Mouse (Mus musculus) heart, adult 9 months (tissue): ENCODE results near the gene Usp5.

ENCODE experiments used
- DNase-seq, 2 experiments: peaks; one replicate each; pipeline ENCODE4 v3.0.0; 2022; ENCODE audit warnings: low spot score in 2 of 2

The Usp5 gene

DNA sequence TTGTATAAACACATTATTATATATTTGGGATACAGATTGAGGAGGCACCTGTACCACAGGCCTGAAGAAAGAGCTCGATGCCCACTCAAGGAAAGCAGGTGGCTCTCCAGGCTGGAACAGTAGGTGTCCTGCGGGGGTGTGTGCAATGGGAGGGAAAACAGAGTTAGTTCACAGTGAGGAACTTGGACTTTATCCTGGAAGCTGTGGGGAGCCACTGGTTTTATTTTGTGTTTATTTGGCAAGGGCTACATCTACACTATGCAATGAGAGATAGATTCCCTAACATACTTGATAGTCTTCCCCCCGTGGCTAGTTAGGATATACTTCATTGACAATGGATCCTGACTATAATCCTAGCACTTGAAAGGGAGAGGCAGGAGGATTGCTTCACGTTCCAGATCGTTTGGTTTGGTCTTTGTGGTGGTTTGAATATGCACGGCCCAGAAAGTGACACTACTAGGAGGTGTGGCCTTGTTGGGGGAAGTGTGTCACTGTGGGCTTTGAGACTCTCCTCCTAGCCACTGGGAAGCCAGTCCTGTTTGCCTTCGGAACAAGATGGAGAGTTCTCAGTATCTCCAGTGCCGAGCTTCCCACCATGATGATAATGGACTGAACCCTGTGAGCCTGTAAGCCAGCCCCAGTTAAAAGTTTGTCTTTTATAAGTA, 42.4 kb downstream of the Usp5 start:
- DNase-seq, result no peak

GRCm38 (mm10) chr6:124782436-124782835, 46.8 kb downstream of the Usp5 start:
- DNase-seq, result peak; percentile 23 to 34

- DNase-seq, result no peak
Observed at GRCm38 (mm10) chr6:124780917-124781316, 48.4 kb downstream of the Usp5 start.

GRCm38 (mm10) chr6:124779984-124780416, 49.3 kb downstream of the Usp5 start:
- no peak for DNase-seq

GRCm38 (mm10) chr6:124779222-124779983, 49.9 kb downstream of the Usp5 start, which contains the start of gene Lrrc23:
Lrrc23 (minus strand) TSS chr6:124779727.
- DNase-seq, result peak; percentile 52 to 65

GRCm38 (mm10) chr6:124770511-124770910, 58.8 kb downstream of the Usp5 start:
- DNase-seq, result no peak

DNA sequence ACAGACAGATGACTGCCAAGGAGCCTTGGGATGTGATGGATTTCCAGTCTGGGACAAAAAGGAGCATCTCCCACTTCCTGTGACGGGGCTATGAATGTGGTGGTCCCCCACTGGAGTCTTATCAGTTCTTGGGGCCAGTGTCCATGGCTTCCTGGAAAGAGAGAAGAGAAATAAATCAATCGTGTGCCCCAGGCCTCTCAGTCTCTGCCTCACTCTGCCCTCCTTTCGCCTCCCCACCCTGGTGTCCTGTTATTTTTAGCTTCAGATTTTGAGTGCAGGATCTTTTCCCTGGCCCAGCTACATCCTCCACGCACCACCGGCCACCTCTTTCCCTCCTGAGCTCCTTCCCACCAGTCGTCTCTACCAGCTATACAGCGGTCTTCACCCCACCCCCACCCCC, 59.3 kb downstream of the Usp5 start:
- DNase-seq, result no peak

DNA sequence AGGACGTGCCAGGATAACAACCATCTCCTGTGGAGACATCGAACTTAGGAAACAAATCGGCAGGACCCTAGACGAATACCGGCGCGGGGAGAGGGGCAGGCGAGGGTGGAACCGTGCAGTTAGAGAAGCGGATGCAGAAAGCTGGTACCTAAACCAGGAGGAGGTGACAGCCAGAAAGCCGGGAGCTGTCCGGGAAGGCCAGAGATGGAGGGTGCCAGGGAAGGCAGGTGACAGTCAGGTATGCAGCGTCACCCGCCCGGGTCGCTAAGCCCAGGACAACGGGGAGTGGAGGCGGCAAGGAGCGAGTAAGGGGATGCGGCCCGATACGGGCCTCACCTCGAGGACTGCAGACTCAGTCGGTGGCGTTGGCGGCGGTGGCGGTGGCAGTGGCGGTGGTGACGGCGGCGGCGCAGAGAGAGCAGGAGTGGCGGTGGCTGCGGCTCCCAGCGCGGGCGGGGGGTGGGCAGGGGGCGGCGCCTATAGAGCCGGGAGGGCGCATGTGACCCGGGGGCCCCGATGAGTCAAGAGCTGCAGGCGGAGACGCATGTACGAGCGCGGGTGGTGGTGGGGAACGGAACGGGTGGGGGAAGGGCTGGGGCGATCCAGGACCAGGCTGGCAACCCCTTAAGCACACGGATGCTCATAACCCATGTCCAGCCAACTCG, 60.1 kb downstream of the Usp5 start, which contains the start of gene Eno2:
Eno2 (minus strand) TSS at position 573 of the 665 bp plus-strand sequence.
- peak; percentile 27 to 45 for DNase-seq

- DNase-seq, result no peak
Observed at GRCm38 (mm10) chr6:124768704-124769044, 60.6 kb downstream of the Usp5 start.

DNA sequence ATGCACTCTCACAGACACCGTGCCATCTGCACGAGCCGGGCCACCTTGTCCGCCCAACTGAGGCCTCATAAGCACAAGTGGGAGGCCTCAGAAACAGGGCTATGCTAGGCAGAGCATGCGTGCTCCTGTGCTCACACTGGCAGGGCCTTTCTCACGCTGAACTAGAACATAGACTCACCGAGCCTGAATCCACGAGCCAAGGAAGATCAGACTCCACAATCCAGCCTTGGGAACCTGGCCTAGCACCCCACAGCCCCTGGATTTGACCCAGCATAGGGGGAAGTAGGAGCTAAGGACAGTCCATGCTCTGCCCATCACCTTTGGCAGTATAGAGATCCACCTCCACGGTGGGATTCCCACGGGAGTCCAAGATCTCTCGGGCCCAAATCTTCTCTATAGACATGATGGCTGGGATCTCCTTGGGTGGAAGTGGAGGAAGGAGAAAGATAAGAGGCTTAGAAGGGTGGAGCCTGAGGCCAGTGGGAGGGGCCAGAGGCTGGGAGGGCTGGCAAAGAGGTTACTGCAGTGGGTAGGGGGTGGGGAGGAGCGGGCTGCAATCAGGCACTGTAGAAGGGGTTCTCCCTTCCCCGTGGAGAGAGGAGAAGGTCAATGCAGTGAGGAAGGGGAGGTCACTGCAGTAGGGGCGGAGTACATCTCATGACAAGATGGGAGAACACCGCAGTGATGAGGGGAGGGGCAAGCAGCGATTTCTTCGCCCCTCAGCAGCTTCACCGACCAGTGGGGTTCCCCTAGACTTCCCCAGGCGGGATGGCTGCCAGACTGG, 61.2 kb downstream of the Usp5 start:
- DNase-seq, result no peak

- DNase-seq, result no peak
Observed at GRCm38 (mm10) chr6:124767536-124767919, 61.8 kb downstream of the Usp5 start.

DNA sequence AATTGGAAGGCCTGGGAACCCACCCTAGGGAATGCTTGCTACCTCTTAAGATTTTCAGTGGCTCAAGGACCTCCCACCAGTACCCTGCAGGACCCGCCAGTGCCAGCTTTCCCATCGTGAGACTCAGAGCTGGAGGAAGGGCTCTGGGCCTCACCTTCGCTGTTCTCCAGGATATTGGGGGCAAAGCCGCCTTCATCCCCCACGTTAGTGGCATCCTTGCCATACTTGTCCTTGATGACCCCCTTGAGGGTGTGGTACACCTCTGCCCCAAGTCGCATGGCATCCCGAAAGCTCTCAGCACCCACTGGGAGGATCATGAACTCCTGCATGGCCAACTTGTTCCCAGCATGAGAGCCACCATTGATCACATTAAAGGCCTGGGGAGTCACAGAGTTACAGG, 63.3 kb downstream of the Usp5 start:
- DNase-seq, result no peak
